Mouse (Mus musculus): ENCODE results near the gene Rpusd1. TPM values are rescaled to one million over a fixed set of nuclear protein-coding genes. Genes with fewer than 3 reads are reported as not detected.

Rpusd1 gene
- total and polyA plus RNA-seq, 3 experiments: 5.6 to 13.8 (median 5.8) TPM

- in situ Hi-C loops (cut with MboI; ENCODE audit: low pct_ligation_motif_present, low pct_unique_long_range_greater_than_20kb, low sequenced_read_pairs): no loop called here
- H3K4me1 ChIP-seq (ENCODE audit: control insufficient read depth in 1 of 2, insufficient read depth in 2 of 2): no peaks in the 10 kb centered on the region
- H3K27ac ChIP-seq (ENCODE audit: insufficient read depth, low read depth): no peak overlapping the region
- dilution Hi-C loops (cut with MboI; ENCODE audit: extremely low pct_ligation_motif_present, extremely low pct_unique_long_range_greater_than_20kb, low sequenced_read_pairs): no loop called here
- no peak for DNase-seq (ENCODE audit: extremely low read depth)
- no peaks in the 10 kb centered on the region for H3K36me3 ChIP-seq (replicated peaks in 1 of 2; ENCODE audit: control insufficient read depth in 1 of 2, insufficient read depth in 1 of 2, low read length in 1 of 2)
- H3K9ac ChIP-seq (ENCODE audit: insufficient read depth, low read depth): no peak overlapping the region
- H3K79me2 ChIP-seq (replicated peaks; ENCODE audit: control insufficient read depth, extremely low read depth, insufficient read depth, poor library complexity, severe bottlenecking): no peaks in the 10 kb centered on the region
- H3K27me3 ChIP-seq (replicated peaks): peaks cover 52% of the 10 kb centered on the region
- H3K4me3 ChIP-seq (replicated peaks in 1 of 3; ENCODE audit: low read depth in 2 of 3, low read length in 2 of 3, poor library complexity in 1 of 3): no peak overlapping the region
- no peaks in the 10 kb centered on the region for H3K9me3 ChIP-seq (replicated peaks; ENCODE audit: low read length)
- H3K4me2 ChIP-seq (ENCODE audit: insufficient read depth, low read depth, poor library complexity, severe bottlenecking): no peak overlapping the region
- TF ChIP-seq HCFC1 (IDR thresholded peaks at IDR 0.05; ENCODE audit: low read depth, low read length) (no peak), MEF2A (IDR thresholded peaks at IDR 0.05; ENCODE audit: borderline replicate concordance, low read depth, low read length) (no peak), POLR2AphosphoS2 (IDR thresholded peaks at IDR 0.05; ENCODE audit: low read depth, low read length) (no peak), JUN (IDR thresholded peaks at IDR 0.05; ENCODE audit: insufficient read depth, low read depth, low read length) (no peak), SMC3 (IDR thresholded peaks at IDR 0.05; ENCODE audit: low read depth, low read length) (peak; percentile 32), MYC (IDR thresholded peaks at IDR 0.05; ENCODE audit: low read depth, low read length) (peak; percentile 79), CTCF (conservative IDR thresholded peaks at IDR 0.05 in 1 of 2, IDR thresholded peaks at IDR 0.05 in 1 of 2; ENCODE audit: low read depth in 2 of 2, low read length in 2 of 2) (peak; percentile 17 to 65; a peak in 2 of 4 replicates), MAX (IDR thresholded peaks at IDR 0.05; ENCODE audit: low read length) (0 out of 2 replicates have a peak, but pooled peaks have one; percentile 26), UBTF (IDR thresholded peaks at IDR 0.05; ENCODE audit: low read depth, low read length) (no peak), ZMIZ1 (IDR thresholded peaks at IDR 0.05; ENCODE audit: low read depth, low read length) (no peak), MAFK (IDR thresholded peaks at IDR 0.05; ENCODE audit: insufficient replicate concordance, low read length) (no peak), MXI1 (IDR thresholded peaks at IDR 0.05; ENCODE audit: low read depth, low read length) (no peak), IRF4 (IDR thresholded peaks at IDR 0.05; ENCODE audit: low read depth, low read length) (no peak), ZC3H11A (IDR thresholded peaks at IDR 0.05; ENCODE audit: low read depth, low read length) (no peak), RAD21 (IDR thresholded peaks at IDR 0.05; ENCODE audit: low read depth, low read length) (peak; percentile 29)
Observed at GRCm38 (mm10) chr17:25700863-25701496, 26.5 kb upstream of the Rpusd1 start.

DNA sequence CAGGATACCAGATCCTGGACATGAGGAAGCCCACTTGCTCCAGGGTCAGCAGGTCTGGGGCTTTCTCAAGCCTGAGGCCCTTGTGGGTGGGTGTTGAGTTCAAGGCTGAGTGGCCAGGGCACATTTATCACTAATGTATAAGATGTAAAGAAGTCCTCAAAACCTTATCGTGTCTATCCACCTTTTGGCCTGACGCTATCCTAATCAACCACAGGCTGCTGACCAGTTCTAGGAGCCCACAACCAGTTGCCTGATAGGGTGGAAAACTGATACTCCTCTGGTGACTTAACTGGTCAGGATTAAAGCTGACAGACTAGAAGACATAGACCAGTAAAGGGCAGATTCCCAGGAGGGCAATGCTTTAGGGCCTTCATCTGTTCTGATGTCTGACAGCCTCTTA is 17.5 kb upstream of the Rpusd1 start:
- Histone ChIP-seq H3K9ac (ENCODE audit: insufficient read depth, low read depth) (no peak overlapping the region), H3K4me2 (ENCODE audit: insufficient read depth, low read depth, poor library complexity, severe bottlenecking) (no peak overlapping the region), H3K27ac (ENCODE audit: insufficient read depth, low read depth) (no peak overlapping the region), H3K27me3 (replicated peaks) (peaks cover 66% of the 10 kb centered on the region), H3K4me3 (replicated peaks in 1 of 3; ENCODE audit: low read depth in 2 of 3, low read length in 2 of 3, poor library complexity in 1 of 3) (no peak overlapping the region), H3K4me1 (ENCODE audit: control insufficient read depth in 1 of 2, insufficient read depth in 2 of 2) (no peaks in the 10 kb centered on the region), H3K79me2 (replicated peaks; ENCODE audit: control insufficient read depth, extremely low read depth, insufficient read depth, poor library complexity, severe bottlenecking) (no peaks in the 10 kb centered on the region), H3K36me3 (replicated peaks in 1 of 2; ENCODE audit: control insufficient read depth in 1 of 2, insufficient read depth in 1 of 2, low read length in 1 of 2) (no peaks in the 10 kb centered on the region), H3K9me3 (replicated peaks; ENCODE audit: low read length) (peaks cover 19% of the 10 kb centered on the region)
- in situ Hi-C loops (cut with MboI; ENCODE audit: low pct_ligation_motif_present, low pct_unique_long_range_greater_than_20kb, low sequenced_read_pairs): no loop called here
- dilution Hi-C loops (cut with MboI; ENCODE audit: extremely low pct_ligation_motif_present, extremely low pct_unique_long_range_greater_than_20kb, low sequenced_read_pairs): no loop called here
- TF ChIP-seq JUN (IDR thresholded peaks at IDR 0.05; ENCODE audit: insufficient read depth, low read depth, low read length) (no peak), USF1 (IDR thresholded peaks at IDR 0.05; ENCODE audit: low read depth, low read length) (no peak), HCFC1 (IDR thresholded peaks at IDR 0.05; ENCODE audit: low read depth, low read length) (no peak), RCOR1 (conservative IDR thresholded peaks at IDR 0.05; ENCODE audit: low read depth, low read length) (no peak), CHD1 (IDR thresholded peaks at IDR 0.05; ENCODE audit: low read depth, low read length) (no peak), ELF1 (IDR thresholded peaks at IDR 0.05; ENCODE audit: low read depth, low read length) (no peak)
- DNase-seq (ENCODE audit: extremely low read depth): no peak

Measured in CH12.LX (cell line).